Mouse (Mus musculus): ENCODE results near the gene Pbx3. TPM values are rescaled to one million over a fixed set of nuclear protein-coding genes. Genes with fewer than 3 reads are reported as not detected.

Pbx3 gene
- polyA plus RNA-seq, 1 experiment, result 5.8 TPM

DNA sequence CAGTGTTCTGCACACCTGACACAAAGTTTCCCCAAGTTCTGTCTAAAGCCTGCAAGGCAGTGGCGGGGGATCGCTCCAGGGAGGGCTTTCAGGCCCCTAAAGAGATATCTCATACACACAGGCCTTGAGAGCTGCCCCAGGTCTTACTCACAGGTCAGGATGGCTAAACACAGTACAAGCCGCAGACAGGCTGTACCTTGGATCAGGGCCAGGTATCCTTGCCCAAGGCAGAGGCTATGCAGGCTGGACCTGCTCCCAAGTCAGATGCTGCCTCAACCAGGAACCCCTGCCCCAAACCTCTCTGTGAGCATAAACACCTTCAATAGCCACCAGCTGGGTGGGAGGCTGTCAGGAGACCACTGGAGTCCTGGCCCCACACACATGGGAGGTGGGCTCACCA, 215.2 kb downstream of the Pbx3 start:
- no peaks in the 10 kb centered on the region for H3K79me3 ChIP-seq (ENCODE audit: low read depth)
- H3K36me3 ChIP-seq (ENCODE audit: control insufficient read depth, insufficient read depth), result no peaks in the 10 kb centered on the region
- no peak overlapping the region for H3ac ChIP-seq (ENCODE audit: control insufficient read depth, insufficient read length, low read depth)
- H3K79me2 ChIP-seq (ENCODE audit: control insufficient read depth, insufficient read depth), result no peaks in the 10 kb centered on the region
- no peak overlapping the region for H3K4me3 ChIP-seq (ENCODE audit: insufficient read depth, poor library complexity, severe bottlenecking)
- peaks cover 16% of the 10 kb centered on the region for H3K27me3 ChIP-seq (ENCODE audit: control insufficient read depth, insufficient read depth, insufficient read length)
- TF ChIP-seq MYOG (IDR thresholded peaks at IDR 0.05; ENCODE audit: control insufficient read depth, extremely low read depth, insufficient read length) (no peak), MYOD1 (IDR thresholded peaks at IDR 0.05; ENCODE audit: control insufficient read depth, insufficient read length, low read depth) (no peak), USF1 (IDR thresholded peaks at IDR 0.05; ENCODE audit: low read depth) (no peak), MAX (IDR thresholded peaks at IDR 0.05) (no peak), CEBPB (IDR thresholded peaks at IDR 0.05; ENCODE audit: low read depth) (no peak), CTCF (IDR thresholded peaks at IDR 0.05; ENCODE audit: control insufficient read depth, insufficient read depth, insufficient read length) (no peak), FOSL1 (IDR thresholded peaks at IDR 0.05; ENCODE audit: insufficient read depth, low read length, poor library complexity, severe bottlenecking) (no peak)

DNA sequence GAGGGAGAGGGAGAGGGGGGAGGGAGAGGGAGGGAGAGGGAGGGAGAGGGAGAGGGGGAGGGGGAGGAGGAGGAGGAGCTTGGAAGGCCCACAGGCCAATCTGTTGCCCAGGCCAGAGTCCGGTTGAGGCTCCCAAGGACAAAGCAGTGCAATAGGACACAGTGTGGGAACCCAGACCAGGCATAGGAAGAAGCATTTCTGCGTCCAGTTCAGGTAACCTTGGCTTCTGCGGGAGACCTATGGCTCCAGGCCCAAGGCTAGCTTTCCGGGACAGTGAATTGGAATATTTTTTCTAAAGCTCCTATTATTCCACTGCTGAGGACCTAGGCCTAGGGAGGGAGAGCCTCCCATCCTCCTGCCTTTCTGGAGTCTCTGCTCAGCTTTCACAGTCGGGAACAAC, 218.1 kb downstream of the Pbx3 start:
- Histone ChIP-seq H3ac (ENCODE audit: control insufficient read depth, insufficient read length, low read depth) (no peak overlapping the region), H3K79me3 (ENCODE audit: low read depth) (no peaks in the 10 kb centered on the region), H3K27me3 (ENCODE audit: control insufficient read depth, insufficient read depth, insufficient read length) (peaks cover 17% of the 10 kb centered on the region), H3K36me3 (ENCODE audit: control insufficient read depth, insufficient read depth) (no peaks in the 10 kb centered on the region), H3K4me3 (ENCODE audit: insufficient read depth, poor library complexity, severe bottlenecking) (no peak overlapping the region), H3K79me2 (ENCODE audit: control insufficient read depth, insufficient read depth) (no peaks in the 10 kb centered on the region)
- TF ChIP-seq USF1 (IDR thresholded peaks at IDR 0.05; ENCODE audit: low read depth) (no peak), MYOG (IDR thresholded peaks at IDR 0.05; ENCODE audit: control insufficient read depth, extremely low read depth, insufficient read length) (no peak), MAX (IDR thresholded peaks at IDR 0.05) (no peak), CEBPB (IDR thresholded peaks at IDR 0.05; ENCODE audit: low read depth) (no peak), FOSL1 (IDR thresholded peaks at IDR 0.05; ENCODE audit: insufficient read depth, low read length, poor library complexity, severe bottlenecking) (no peak), CTCF (IDR thresholded peaks at IDR 0.05; ENCODE audit: control insufficient read depth, insufficient read depth, insufficient read length) (no peak), MYOD1 (IDR thresholded peaks at IDR 0.05; ENCODE audit: control insufficient read depth, insufficient read length, low read depth) (no peak)

DNA sequence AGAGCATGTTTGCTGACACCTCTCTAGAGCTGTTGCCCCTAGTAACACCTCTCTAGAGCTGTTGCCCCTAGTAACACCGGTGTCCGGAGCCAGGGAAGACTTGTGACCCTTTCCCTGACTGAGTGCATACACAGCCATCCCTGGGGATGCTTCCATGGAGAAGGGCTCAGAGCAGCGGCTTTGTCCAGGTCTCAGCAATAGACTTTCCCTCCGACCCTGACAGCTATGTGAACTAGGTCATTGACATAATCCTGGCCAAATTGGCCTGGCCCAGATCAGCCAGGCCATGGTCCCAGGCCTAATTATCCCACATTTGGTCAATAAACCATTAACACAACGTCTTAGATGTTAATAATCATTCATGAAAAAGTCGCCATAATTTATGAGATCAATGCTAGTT, 219.6 kb downstream of the Pbx3 start:
- H3K79me3 ChIP-seq (ENCODE audit: low read depth), result no peaks in the 10 kb centered on the region
- no peaks in the 10 kb centered on the region for H3K79me2 ChIP-seq (ENCODE audit: control insufficient read depth, insufficient read depth)
- no peak for TF ChIP-seq FOSL1 (IDR thresholded peaks at IDR 0.05; ENCODE audit: insufficient read depth, low read length, poor library complexity, severe bottlenecking)
- TF ChIP-seq USF1 (IDR thresholded peaks at IDR 0.05; ENCODE audit: low read depth), result no peak
- TF ChIP-seq CEBPB (IDR thresholded peaks at IDR 0.05; ENCODE audit: low read depth), result no peak
- no peak for TF ChIP-seq MAX (IDR thresholded peaks at IDR 0.05)
- TF ChIP-seq MYOG (IDR thresholded peaks at IDR 0.05; ENCODE audit: control insufficient read depth, extremely low read depth, insufficient read length), result no peak
- no peak overlapping the region for H3K4me3 ChIP-seq (ENCODE audit: insufficient read depth, poor library complexity, severe bottlenecking)
- H3ac ChIP-seq (ENCODE audit: control insufficient read depth, insufficient read length, low read depth), result no peak overlapping the region
- no peaks in the 10 kb centered on the region for H3K36me3 ChIP-seq (ENCODE audit: control insufficient read depth, insufficient read depth)
- peaks cover 22% of the 10 kb centered on the region for H3K27me3 ChIP-seq (ENCODE audit: control insufficient read depth, insufficient read depth, insufficient read length)

DNA sequence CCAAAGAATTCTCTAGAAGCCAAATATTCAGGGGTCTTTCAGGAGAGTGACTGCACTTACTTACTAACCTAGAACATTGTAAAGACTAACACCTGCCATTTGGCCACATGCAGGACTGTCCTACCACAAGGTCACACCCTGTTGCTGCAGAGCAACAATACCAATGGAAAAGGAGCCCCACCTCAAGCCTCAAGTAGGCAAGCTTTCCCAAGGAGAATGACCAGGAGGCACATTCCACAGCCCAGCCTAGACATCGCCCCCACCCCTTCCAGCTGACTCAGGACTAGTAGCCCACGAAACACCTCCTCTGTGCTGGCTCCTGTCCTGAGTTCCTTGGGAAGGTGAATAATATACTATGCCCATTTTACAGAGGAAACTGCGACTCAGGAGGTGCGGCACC, 222.4 kb downstream of the Pbx3 start:
- H3ac ChIP-seq (ENCODE audit: control insufficient read depth, insufficient read length, low read depth), result no peak overlapping the region

DNA sequence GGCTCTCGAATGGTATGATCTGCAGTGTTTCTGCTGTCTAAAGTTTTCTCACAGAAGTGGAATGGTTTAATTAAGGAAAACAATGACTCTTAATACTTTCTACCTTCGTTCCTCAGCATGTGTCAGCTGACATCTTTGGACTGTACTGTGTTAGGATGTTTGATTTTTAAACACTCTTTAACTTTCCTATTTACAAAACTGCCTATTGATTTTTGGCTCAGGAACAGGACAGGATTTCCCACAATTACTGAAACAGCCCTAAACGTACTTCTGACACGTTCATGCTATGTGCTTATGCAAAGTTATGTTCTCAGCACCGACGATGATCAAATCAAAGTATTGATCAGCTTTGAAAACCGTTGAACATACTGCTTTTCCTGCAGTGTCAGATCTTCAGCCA, 224.7 kb downstream of the Pbx3 start:
- H3ac ChIP-seq (ENCODE audit: control insufficient read depth, insufficient read length, low read depth), result no peak overlapping the region

More for the DNA sequence above, 222.4 kb downstream of the Pbx3 start:
- Histone ChIP-seq H3K79me3 (ENCODE audit: low read depth) (no peaks in the 10 kb centered on the region), H3K4me3 (ENCODE audit: insufficient read depth, poor library complexity, severe bottlenecking) (no peak overlapping the region), H3K36me3 (ENCODE audit: control insufficient read depth, insufficient read depth) (no peaks in the 10 kb centered on the region), H3K79me2 (ENCODE audit: control insufficient read depth, insufficient read depth) (no peaks in the 10 kb centered on the region), H3K27me3 (ENCODE audit: control insufficient read depth, insufficient read depth, insufficient read length) (peaks cover 22% of the 10 kb centered on the region)
- no peak for TF ChIP-seq MAX (IDR thresholded peaks at IDR 0.05)
- no peak for TF ChIP-seq FOSL1 (IDR thresholded peaks at IDR 0.05; ENCODE audit: insufficient read depth, low read length, poor library complexity, severe bottlenecking)
- TF ChIP-seq CTCF (IDR thresholded peaks at IDR 0.05; ENCODE audit: control insufficient read depth, insufficient read depth, insufficient read length), result no peak
- no peak for TF ChIP-seq MYOG (IDR thresholded peaks at IDR 0.05; ENCODE audit: control insufficient read depth, extremely low read depth, insufficient read length)
- TF ChIP-seq USF1 (IDR thresholded peaks at IDR 0.05; ENCODE audit: low read depth), result no peak
- TF ChIP-seq CEBPB (IDR thresholded peaks at IDR 0.05; ENCODE audit: low read depth), result no peak
- TF ChIP-seq MYOD1 (IDR thresholded peaks at IDR 0.05; ENCODE audit: control insufficient read depth, insufficient read length, low read depth), result no peak

DNA sequence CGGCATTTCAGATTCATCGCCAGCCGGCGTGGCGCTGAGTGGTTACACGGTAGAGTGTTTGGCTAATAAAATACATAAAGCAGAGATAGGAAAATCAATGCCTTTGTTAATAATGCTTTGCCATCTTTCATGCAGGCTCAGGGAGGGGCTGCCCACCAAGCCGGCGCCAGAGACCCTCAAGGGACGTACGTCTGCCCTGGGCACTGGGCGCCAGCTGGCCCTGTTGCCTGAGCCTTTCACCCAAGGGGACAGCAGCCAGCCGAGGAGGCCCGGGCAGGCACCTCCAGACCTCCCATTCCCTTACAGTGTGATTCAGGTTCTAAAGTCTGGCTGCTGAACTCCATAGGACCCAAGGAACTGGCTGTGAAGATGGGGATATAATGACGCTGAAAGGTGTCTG, 225.5 kb downstream of the Pbx3 start:
- TF ChIP-seq MAX (IDR thresholded peaks at IDR 0.05) (no peak), MYOD1 (IDR thresholded peaks at IDR 0.05; ENCODE audit: control insufficient read depth, insufficient read length, low read depth) (no peak), FOSL1 (IDR thresholded peaks at IDR 0.05; ENCODE audit: insufficient read depth, low read length, poor library complexity, severe bottlenecking) (no peak), USF1 (IDR thresholded peaks at IDR 0.05; ENCODE audit: low read depth) (no peak), CEBPB (IDR thresholded peaks at IDR 0.05; ENCODE audit: low read depth) (no peak), MYOG (IDR thresholded peaks at IDR 0.05; ENCODE audit: control insufficient read depth, extremely low read depth, insufficient read length) (no peak), CTCF (IDR thresholded peaks at IDR 0.05; ENCODE audit: control insufficient read depth, insufficient read depth, insufficient read length) (no peak)
- Histone ChIP-seq H3K4me3 (ENCODE audit: insufficient read depth, poor library complexity, severe bottlenecking) (no peak overlapping the region), H3ac (ENCODE audit: control insufficient read depth, insufficient read length, low read depth) (no peak overlapping the region), H3K79me2 (ENCODE audit: control insufficient read depth, insufficient read depth) (no peaks in the 10 kb centered on the region), H3K36me3 (ENCODE audit: control insufficient read depth, insufficient read depth) (no peaks in the 10 kb centered on the region), H3K79me3 (ENCODE audit: low read depth) (no peaks in the 10 kb centered on the region), H3K27me3 (ENCODE audit: control insufficient read depth, insufficient read depth, insufficient read length) (peaks cover 14% of the 10 kb centered on the region)

More for the DNA sequence above, 224.7 kb downstream of the Pbx3 start:
- Histone ChIP-seq H3K36me3 (ENCODE audit: control insufficient read depth, insufficient read depth) (no peaks in the 10 kb centered on the region), H3K79me3 (ENCODE audit: low read depth) (no peaks in the 10 kb centered on the region), H3K79me2 (ENCODE audit: control insufficient read depth, insufficient read depth) (no peaks in the 10 kb centered on the region), H3K27me3 (ENCODE audit: control insufficient read depth, insufficient read depth, insufficient read length) (peaks cover 16% of the 10 kb centered on the region), H3K4me3 (ENCODE audit: insufficient read depth, poor library complexity, severe bottlenecking) (no peak overlapping the region)
- TF ChIP-seq CTCF (IDR thresholded peaks at IDR 0.05; ENCODE audit: control insufficient read depth, insufficient read depth, insufficient read length), result no peak
- TF ChIP-seq FOSL1 (IDR thresholded peaks at IDR 0.05; ENCODE audit: insufficient read depth, low read length, poor library complexity, severe bottlenecking), result no peak
- no peak for TF ChIP-seq MAX (IDR thresholded peaks at IDR 0.05)
- no peak for TF ChIP-seq MYOG (IDR thresholded peaks at IDR 0.05; ENCODE audit: control insufficient read depth, extremely low read depth, insufficient read length)
- no peak for TF ChIP-seq USF1 (IDR thresholded peaks at IDR 0.05; ENCODE audit: low read depth)
- TF ChIP-seq CEBPB (IDR thresholded peaks at IDR 0.05; ENCODE audit: low read depth), result no peak
- no peak for TF ChIP-seq MYOD1 (IDR thresholded peaks at IDR 0.05; ENCODE audit: control insufficient read depth, insufficient read length, low read depth)
